Mouse (Mus musculus) cerebellum, postnatal 36 days (tissue): ENCODE measurements around the gene Bag2.
"Not testable (repeated sequence)": the region's sequence is repeated elsewhere in the genome, so short reads cannot be mapped to it uniquely, and the experiment has no call there.

Source experiments
- DNase-seq, 2 experiments: peaks; one replicate each; pipeline ENCODE4 v3.0.0; 2021 to 2022; ENCODE audit warnings: mixed read lengths in 2 of 2

The Bag2 gene

GRCm38 (mm10) chr1:33749109-33749508, 8.5 kb downstream of the Bag2 start:
- DNase-seq: no peak

- no peak for DNase-seq
Observed at GRCm38 (mm10) chr1:33745901-33746300, 11.7 kb downstream of the Bag2 start.

GRCm38 (mm10) chr1:33744815-33745214, 12.8 kb downstream of the Bag2 start:
- DNase-seq: not testable (repeated sequence)

- peak; percentile 43 to 58 for DNase-seq
Observed at GRCm38 (mm10) chr1:33742903-33743302, 14.7 kb downstream of the Bag2 start.

- peak; percentile 81 to 89 for DNase-seq
Observed at GRCm38 (mm10) chr1:33739302-33739701, 18.3 kb downstream of the Bag2 start.

GRCm38 (mm10) chr1:33738681-33739278, 18.8 kb downstream of the Bag2 start:
- DNase-seq: no peak

- no peak for DNase-seq
Observed at GRCm38 (mm10) chr1:33738281-33738680, 19.3 kb downstream of the Bag2 start.

GRCm38 (mm10) chr1:33734001-33734685, 23.5 kb downstream of the Bag2 start:
- no peak for DNase-seq

- no peak for DNase-seq
Observed at GRCm38 (mm10) chr1:33733044-33733443, 24.6 kb downstream of the Bag2 start.

- no peak for DNase-seq
Observed at GRCm38 (mm10) chr1:33725086-33725485, 32.5 kb downstream of the Bag2 start.

- no peak for DNase-seq
Observed at GRCm38 (mm10) chr1:33724516-33724915, 33.1 kb downstream of the Bag2 start.

- no peak for DNase-seq
Observed at GRCm38 (mm10) chr1:33721020-33721419, 36.6 kb downstream of the Bag2 start.

GRCm38 (mm10) chr1:33720231-33720630, 37.4 kb downstream of the Bag2 start:
- no peak for DNase-seq

- peak; percentile 87 to 88 for DNase-seq
Observed at GRCm38 (mm10) chr1:33719733-33720225, 37.8 kb downstream of the Bag2 start, which contains the start of gene Rab23. Gene Rab23 (plus strand): TSS chr1:33719887.

GRCm38 (mm10) chr1:33717636-33718035, 40.0 kb downstream of the Bag2 start:
- DNase-seq: no peak

GRCm38 (mm10) chr1:33714796-33715195, 42.8 kb downstream of the Bag2 start:
- DNase-seq: no peak

- DNase-seq: no peak
Observed at GRCm38 (mm10) chr1:33712026-33712425, 45.6 kb downstream of the Bag2 start.

GRCm38 (mm10) chr1:33709615-33710014, 48.0 kb downstream of the Bag2 start:
- DNase-seq: no peak

- DNase-seq: no peak
Observed at GRCm38 (mm10) chr1:33701244-33701643, 56.4 kb downstream of the Bag2 start.

- no peak for DNase-seq
Observed at GRCm38 (mm10) chr1:33696016-33696415, 61.6 kb downstream of the Bag2 start.
